Mouse (Mus musculus) central nervous system, embryonic 14 days (tissue): ENCODE results near the gene Gm17428. TPM values are rescaled to one million over a fixed set of nuclear protein-coding genes. Genes with fewer than 3 reads are reported as not detected.

Experiments
- polyA plus RNA-seq: library from polyadenylated mRNA; depleted of rRNA; stranded (reverse); fragments of >200 nt; gene quantifications from 2 replicates; pipeline ENCODE4 v1.2.3, GENCODE M21; 2012; rRNA removed

Gene Gm17428
- not detected in 2 replicates for polyA plus RNA-seq

GRCm38 (mm10) chr14:54976633-54977032, at the start of gene Gm17428:
Gene Gm17428, plus strand, starts transcription at chr14:54976933.

GRCm38 (mm10) chr14:54932645-54933150, 44.0 kb upstream of the Gm17428 start, which contains the start of gene Il25:
Gene Il25, plus strand, starts transcription at chr14:54932695.

GRCm38 (mm10) chr14:54935904-54936830, 40.6 kb upstream of the Gm17428 start, which contains the start of gene Cmtm5:
Gene Cmtm5, plus strand, starts transcription at chr14:54936261.

GRCm38 (mm10) chr14:54966320-54966977, 10.3 kb upstream of the Gm17428 start, which contains the start of gene Myh6:
Gene Myh6, minus strand, starts transcription at chr14:54966927.

GRCm38 (mm10) chr14:54994136-54994868, 17.6 kb downstream of the Gm17428 start, which contains the start of gene Myh7:
Gene Myh7, minus strand, starts transcription at chr14:54994626.

GRCm38 (mm10) chr14:55014991-55015766, 38.4 kb downstream of the Gm17428 start, which contains the start of gene Ngdn:
Gene Ngdn, plus strand, starts transcription at chr14:55015454.

Other genes starting within 250 kb of the Gm17428 start
- 9.6 and 9.9 TPM in 2 replicates for gene Slc7a8, start 195.0 kb upstream of the Gm17428 start, polyA plus RNA-seq
- gene Rnf212b, start 162.8 kb upstream of the Gm17428 start, polyA plus RNA-seq = not detected in 2 replicates
- 8.5 and 9.0 TPM in 2 replicates for gene Homez, start 106.0 kb upstream of the Gm17428 start, polyA plus RNA-seq
- 14.7 and 18.0 TPM in 2 replicates for gene Ppp1r3e, start 99.4 kb upstream of the Gm17428 start, polyA plus RNA-seq
- gene Bcl2l2, start 93.6 kb upstream of the Gm17428 start, polyA plus RNA-seq = 47.4 and 48.0 TPM in 2 replicates
- 0.39 and 0.41 TPM in 2 replicates for gene Gm20521, start 93.5 kb upstream of the Gm17428 start, polyA plus RNA-seq
- 736 and 777 TPM in 2 replicates for gene Pabpn1, start 84.4 kb upstream of the Gm17428 start, polyA plus RNA-seq
- 504 and 538 TPM in 2 replicates for gene Slc22a17, start 63.8 kb upstream of the Gm17428 start, polyA plus RNA-seq
- gene Efs, start 50.8 kb upstream of the Gm17428 start, polyA plus RNA-seq = 33.6 and 38.5 TPM in 2 replicates
- gene Il25, start 44.2 kb upstream of the Gm17428 start, polyA plus RNA-seq = 0.35 and 0.47 TPM in 2 replicates
- 3.6 and 8.9 TPM in 2 replicates for gene Cmtm5, start 40.7 kb upstream of the Gm17428 start, polyA plus RNA-seq
- 0.21 and 0.36 TPM in 2 replicates for gene Myh6, start 10.0 kb upstream of the Gm17428 start, polyA plus RNA-seq
- gene Myh7, start 17.7 kb downstream of the Gm17428 start, polyA plus RNA-seq = 5.9 and 18.0 TPM in 2 replicates
- 56.3 and 58.2 TPM in 2 replicates for gene Ngdn, start 38.5 kb downstream of the Gm17428 start, polyA plus RNA-seq
- 16.4 and 19.1 TPM in 2 replicates for gene Zfhx2, start 115.4 kb downstream of the Gm17428 start, polyA plus RNA-seq
- 17.4 and 19.9 TPM in 2 replicates for gene Thtpa, start 117.9 kb downstream of the Gm17428 start, polyA plus RNA-seq
- 15.2 and 17.0 TPM in 2 replicates for gene Ap1g2, start 129.7 kb downstream of the Gm17428 start, polyA plus RNA-seq
- 123 and 132 TPM in 2 replicates for gene Jph4, start 140.0 kb downstream of the Gm17428 start, polyA plus RNA-seq
- gene Dhrs2, start 245.1 kb downstream of the Gm17428 start, polyA plus RNA-seq = 0.44 and 1.2 TPM in 2 replicates